Mouse (Mus musculus) embryonic facial prominence, embryonic 15.5 days (tissue): ENCODE data around the gene Olfr1420. TPM values are rescaled to one million over a fixed set of nuclear protein-coding genes. Genes with fewer than 3 reads are reported as not detected.
A peak's percentile ranks its signal among the peaks of the same experiment; 100 is the strongest.
"Not testable (repeated sequence)": the region's sequence is repeated elsewhere in the genome, so short reads cannot be mapped to it uniquely, and the experiment has no call there.

Source experiments
- ATAC-seq: fragments of 200-750 bp; cut with Nextera tagmentation; 2 replicates; pipeline ENCODE4 v1.8.0; 2017; ENCODE audit warnings: low read depth, moderate TSS enrichment; ENCODE audit not compliant: insufficient number of reproducible peaks, low FRiP score, low TSS enrichment
- H3K27ac ChIP-seq: fragments of 300-500 bp; sonication (generic); replicated peaks from 2 replicates; pipeline ENCODE4 v1.5.1; 2015; ENCODE audit warnings: mild to moderate bottlenecking, inconsistent platforms
- H3K27me3 ChIP-seq: fragments of 300-500 bp; sonication (generic); 2 replicates; pipeline ENCODE4 v1.6.1; 2015; ENCODE audit warnings: inconsistent platforms
- H3K36me3 ChIP-seq: fragments of 300-500 bp; sonication (generic); 2 replicates; pipeline ENCODE4 v1.6.1; 2015; ENCODE audit warnings: mild to moderate bottlenecking, inconsistent platforms
- H3K4me1 ChIP-seq: fragments of 300-500 bp; sonication (generic); 2 replicates; pipeline ENCODE4 v1.6.1; 2015; ENCODE audit warnings: inconsistent platforms
- H3K4me2 ChIP-seq: fragments of 300-500 bp; sonication (generic); replicated peaks from 2 replicates; pipeline ENCODE4 v1.6.1; 2015; ENCODE audit warnings: mild to moderate bottlenecking, inconsistent platforms
- H3K4me3 ChIP-seq: fragments of 300-500 bp; sonication (generic); replicated peaks from 2 replicates; pipeline ENCODE4 v1.5.1; 2015; ENCODE audit warnings: mild to moderate bottlenecking, inconsistent platforms
- H3K9ac ChIP-seq: fragments of 300-500 bp; sonication (generic); 2 replicates; pipeline ENCODE4 v1.6.1; 2015; ENCODE audit warnings: inconsistent platforms
- H3K9me3 ChIP-seq: fragments of 300-500 bp; sonication (generic); replicated peaks from 2 replicates; pipeline ENCODE4 v1.6.1; 2016; ENCODE audit warnings: inconsistent platforms
- WGBS: fragments of 180-500 bp; shearing (Covaris S2); methylation state at CpG from one replicate; pipeline ENCODE4 v1.1.7; 2015; 5-methylcytosine and 5-hydroxymethylcytosine counted together
- microRNA-seq: library from miRNA; unstranded; fragments of <30 nt; microRNA quantifications from one replicate; pipeline ENCODE4, GENCODE M21; 2016; ENCODE audit warnings: borderline number of aligned reads
- polyA plus RNA-seq: library from polyadenylated mRNA; unstranded; fragments of >200 nt; fragmentation: Nextera tagmentation; extraction: Ambion mirVana; gene quantifications from 2 replicates; pipeline ENCODE4 v1.2.1, GENCODE M21; 2015

Olfr1420 gene
- polyA plus RNA-seq, 1 experiment from 2014 or later: not detected

DNA sequence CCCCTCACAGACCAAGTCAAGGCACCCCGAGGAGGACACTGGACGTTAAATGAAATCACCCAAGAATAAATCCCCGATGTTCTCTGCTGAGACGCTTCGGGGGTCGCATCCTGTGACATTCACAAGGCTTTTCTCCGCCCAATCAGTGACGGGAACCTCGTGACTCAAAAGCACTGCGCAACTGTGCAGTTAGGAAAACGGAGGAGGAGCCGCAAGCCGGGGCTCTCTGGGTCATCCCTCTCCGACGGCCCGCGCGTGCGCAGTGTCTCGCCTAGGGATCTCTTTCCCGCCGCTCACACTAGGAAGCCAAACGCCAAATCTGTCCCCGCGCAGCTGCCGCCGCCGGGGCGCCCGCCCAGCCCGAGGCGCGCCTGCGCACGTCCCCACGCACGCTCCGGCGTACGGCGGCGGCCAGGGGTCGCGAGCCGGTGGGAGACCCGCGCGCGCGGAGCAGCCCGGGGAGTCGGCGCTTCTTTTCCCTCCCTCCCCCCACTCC is 25.7 kb downstream of the Olfr1420 start, which contains the start of gene Patl1:
Gene Patl1 (plus strand): TSS at position 363 of the 496 bp plus-strand sequence.
- WGBS: under 1% methylated on average over 53 of the region's 53 CpGs
- no peaks in the 10 kb centered on the region for H3K9me3 ChIP-seq

DNA sequence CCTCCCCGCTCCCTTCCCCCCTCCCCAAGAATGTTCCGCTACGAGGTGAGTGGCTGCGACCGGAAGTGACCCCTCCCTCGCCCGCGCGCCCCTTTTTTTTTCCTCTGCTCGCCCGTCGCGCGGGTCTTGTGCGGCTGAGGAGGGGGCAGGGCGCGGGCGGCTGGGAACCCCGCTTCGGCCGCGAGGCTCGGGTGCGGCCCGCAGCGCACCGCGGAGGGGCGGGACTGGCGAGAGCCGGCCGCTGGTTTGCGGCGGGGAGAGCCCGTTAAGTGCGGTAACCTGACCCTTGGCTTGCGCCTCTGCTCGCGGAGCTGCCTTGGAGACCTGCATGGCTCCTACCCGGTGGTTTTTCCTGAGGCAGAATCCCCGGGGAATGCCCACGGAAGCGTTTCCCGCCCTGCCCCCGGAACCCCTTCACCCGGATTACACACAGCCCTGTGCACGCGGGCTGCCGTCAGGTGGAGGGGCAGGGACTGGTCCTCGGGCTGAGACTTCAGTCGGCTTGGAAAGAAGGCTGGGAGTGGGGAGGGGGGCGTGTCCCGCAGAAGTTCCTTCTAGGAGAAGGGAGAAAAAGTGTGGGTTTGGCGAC is 26.3 kb downstream of the Olfr1420 start:
- H3K9ac ChIP-seq: peak overlapping the region; percentile 94
- H3K4me2 ChIP-seq: peak overlapping the region; percentile 68
- H3K27me3 ChIP-seq: no peaks in the 10 kb centered on the region
- WGBS: 1% methylated on average over 53 of the region's 54 CpGs
- ATAC-seq: peak; percentile 58
- H3K4me1 ChIP-seq: peaks cover 16% of the 10 kb centered on the region
- H3K4me3 ChIP-seq: peak overlapping the region; percentile 94
- peaks cover 10% of the 10 kb centered on the region; the same call in 1 of the 2 replicates for H3K36me3 ChIP-seq
- peak overlapping the region; percentile 91 for H3K27ac ChIP-seq
- H3K9me3 ChIP-seq: no peaks in the 10 kb centered on the region

More for the DNA sequence above, 25.7 kb downstream of the Olfr1420 start, which contains the start of gene Patl1:
- H3K27me3 ChIP-seq: no peaks in the 10 kb centered on the region
- H3K4me3 ChIP-seq: peak within 1 kb of the TSS; percentile 94
- ATAC-seq: peak; percentile 95
- H3K27ac ChIP-seq: peak within 1 kb of the TSS; percentile 91
- peak within 1 kb of the TSS; percentile 75 for H3K4me2 ChIP-seq
- peaks cover 16% of the 10 kb centered on the region for H3K4me1 ChIP-seq
- peak within 1 kb of the TSS; percentile 94 for H3K9ac ChIP-seq
- H3K36me3 ChIP-seq: peaks cover 10% of the 10 kb centered on the region; the same call in 1 of the 2 replicates

DNA sequence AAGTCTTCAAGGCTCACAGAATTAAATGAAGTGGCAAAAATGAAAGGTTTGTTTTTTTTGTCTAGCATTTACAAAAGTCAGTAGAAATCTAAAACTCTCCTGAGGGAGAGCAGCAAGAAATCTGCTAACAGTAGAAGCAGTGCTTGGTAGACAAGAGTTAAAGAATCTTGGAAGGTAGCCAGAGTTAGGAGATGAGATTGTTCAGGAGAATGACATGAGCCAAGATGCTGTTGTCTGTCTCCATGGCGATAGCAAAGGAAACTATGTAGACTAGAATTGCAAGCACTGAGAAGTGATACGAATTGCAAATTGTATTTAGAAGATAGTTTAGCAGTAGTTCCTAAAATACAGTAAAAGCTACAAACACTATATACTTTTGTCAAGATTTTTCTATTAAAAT is 29.4 kb downstream of the Olfr1420 start:
- no peak overlapping the region for H3K4me3 ChIP-seq
- 35% methylated on average over 2 of the region's 2 CpGs for WGBS
- no peak overlapping the region for H3K27ac ChIP-seq
- H3K27me3 ChIP-seq: no peaks in the 10 kb centered on the region
- H3K9me3 ChIP-seq: no peaks in the 10 kb centered on the region
- H3K9ac ChIP-seq: no peak overlapping the region
- no peak for ATAC-seq
- H3K4me1 ChIP-seq: peaks cover 16% of the 10 kb centered on the region
- peaks cover 18% of the 10 kb centered on the region for H3K36me3 ChIP-seq
- no peak overlapping the region for H3K4me2 ChIP-seq

DNA sequence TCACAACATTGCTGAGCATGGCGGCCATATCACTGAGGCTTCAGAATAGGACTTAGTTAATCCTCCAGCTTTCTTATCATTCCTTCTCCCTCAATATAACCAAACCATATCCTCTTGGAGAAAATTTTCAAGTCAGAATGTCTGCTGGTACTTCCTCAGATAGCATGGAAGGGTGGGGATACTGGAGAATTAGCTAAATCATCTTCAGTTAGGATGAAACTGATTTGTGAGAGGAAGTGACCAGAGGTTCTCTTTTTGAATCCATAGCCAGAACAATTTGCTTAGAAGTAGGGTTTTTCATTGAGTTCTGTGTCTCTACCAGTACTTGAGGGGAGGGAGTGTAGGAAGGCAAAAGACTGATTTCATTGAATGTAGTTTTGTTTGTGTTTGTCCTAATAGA is 35.7 kb downstream of the Olfr1420 start:
- Histone ChIP-seq H3K27ac (no peak overlapping the region), H3K4me2 (no peak overlapping the region), H3K9me3 (no peaks in the 10 kb centered on the region), H3K9ac (no peak overlapping the region), H3K27me3 (no peaks in the 10 kb centered on the region), H3K36me3 (peaks cover 45% of the 10 kb centered on the region), H3K4me3 (no peak overlapping the region), H3K4me1 (no peaks in the 10 kb centered on the region)
- ATAC-seq: no peak
- 86% methylated on average over 1 of the region's 1 CpGs for WGBS

DNA sequence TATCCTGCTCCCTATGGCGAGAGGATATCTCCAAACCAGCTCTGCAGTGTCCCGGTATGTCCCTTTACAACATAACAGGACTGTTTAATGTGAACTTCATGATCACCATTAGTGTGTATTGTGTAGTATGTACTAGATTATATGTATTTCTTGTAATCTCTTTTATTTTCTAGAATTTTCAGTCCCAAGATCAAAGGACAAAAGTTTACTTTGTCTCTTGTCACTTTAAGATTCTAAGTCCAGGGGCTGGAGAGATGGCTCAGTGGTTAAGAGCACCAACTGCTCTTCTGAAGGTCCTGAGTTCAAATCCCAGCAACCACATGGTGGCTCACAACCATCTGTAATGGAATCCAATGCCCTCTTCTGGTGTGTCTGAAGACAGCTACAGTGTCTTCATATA is 36.1 kb downstream of the Olfr1420 start:
- H3K4me3 ChIP-seq, H3K27ac ChIP-seq, H3K4me1 ChIP-seq, H3K4me2 ChIP-seq, H3K9me3 ChIP-seq, H3K9ac ChIP-seq, ATAC-seq, H3K27me3 ChIP-seq: not testable (repeated sequence)
- WGBS: 100% methylated on average over 2 of the region's 2 CpGs
- H3K36me3 ChIP-seq: peaks cover 47% of the 10 kb centered on the region

DNA sequence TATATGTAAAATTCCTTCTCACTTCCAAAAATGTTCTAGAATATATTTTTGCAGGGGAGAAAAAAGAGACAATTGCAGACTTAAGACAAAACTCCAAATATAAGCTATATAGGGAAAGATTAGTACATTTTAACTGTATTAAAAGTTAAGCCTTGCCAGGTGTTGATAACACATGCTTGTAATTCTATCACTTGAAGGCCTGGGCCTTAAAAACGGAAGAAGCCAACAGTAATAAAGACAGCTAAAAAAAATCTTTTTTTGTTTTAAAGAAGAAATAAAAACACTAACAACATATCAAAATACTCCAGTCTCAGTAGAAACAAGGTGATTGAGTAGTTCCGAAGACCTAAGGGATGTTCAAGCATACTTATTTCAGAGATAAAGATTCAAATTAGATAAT is 40.0 kb downstream of the Olfr1420 start:
- Histone ChIP-seq H3K36me3 (peaks cover 55% of the 10 kb centered on the region), H3K9ac (no peak overlapping the region), H3K9me3 (no peaks in the 10 kb centered on the region), H3K4me2 (no peak overlapping the region), H3K27me3 (no peaks in the 10 kb centered on the region), H3K4me3 (no peak overlapping the region), H3K4me1 (no peaks in the 10 kb centered on the region), H3K27ac (no peak overlapping the region)
- WGBS: 82% methylated on average over 2 of the region's 2 CpGs
- no peak for ATAC-seq

DNA sequence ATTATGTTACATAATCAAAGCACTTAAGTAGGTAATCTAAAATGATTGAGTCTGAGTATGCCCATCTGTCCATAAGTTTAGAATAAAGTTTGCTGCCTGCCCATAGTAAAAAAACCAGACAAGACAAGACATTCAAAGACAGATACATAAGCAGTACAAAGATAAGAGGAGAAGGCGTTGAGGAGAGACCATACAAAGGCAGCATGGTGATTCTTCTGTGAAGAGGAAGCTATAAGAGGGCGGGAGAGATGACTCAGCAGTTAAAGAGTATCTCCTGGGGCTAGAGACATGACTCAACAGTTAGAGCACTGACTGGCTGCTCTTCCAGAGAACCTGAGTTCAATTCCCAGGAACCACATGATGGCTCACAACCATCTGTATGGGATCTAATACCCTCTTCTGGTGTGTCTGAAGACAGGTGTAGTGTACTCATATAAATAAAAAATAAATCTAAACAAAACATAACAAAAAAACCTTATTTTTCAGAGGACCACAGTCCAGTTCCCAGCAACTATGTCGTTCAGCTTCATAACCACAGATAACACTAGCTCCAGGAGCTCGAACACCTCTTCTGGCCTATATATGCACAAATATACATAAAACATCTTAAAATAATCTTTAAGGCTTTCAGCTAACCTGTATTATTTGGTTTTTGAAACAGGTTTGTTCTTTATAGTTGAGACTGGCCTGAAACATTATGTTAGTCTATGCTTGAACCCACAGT is 41.8 kb downstream of the Olfr1420 start:
- Histone ChIP-seq H3K4me2 (no peak overlapping the region), H3K4me3 (no peak overlapping the region), H3K9ac (no peak overlapping the region), H3K36me3 (peaks cover 61% of the 10 kb centered on the region), H3K9me3 (no peaks in the 10 kb centered on the region), H3K27ac (no peak overlapping the region), H3K27me3 (no peaks in the 10 kb centered on the region), H3K4me1 (no peaks in the 10 kb centered on the region)
- WGBS: 93% methylated on average over 4 of the region's 4 CpGs
- ATAC-seq: no peak

DNA sequence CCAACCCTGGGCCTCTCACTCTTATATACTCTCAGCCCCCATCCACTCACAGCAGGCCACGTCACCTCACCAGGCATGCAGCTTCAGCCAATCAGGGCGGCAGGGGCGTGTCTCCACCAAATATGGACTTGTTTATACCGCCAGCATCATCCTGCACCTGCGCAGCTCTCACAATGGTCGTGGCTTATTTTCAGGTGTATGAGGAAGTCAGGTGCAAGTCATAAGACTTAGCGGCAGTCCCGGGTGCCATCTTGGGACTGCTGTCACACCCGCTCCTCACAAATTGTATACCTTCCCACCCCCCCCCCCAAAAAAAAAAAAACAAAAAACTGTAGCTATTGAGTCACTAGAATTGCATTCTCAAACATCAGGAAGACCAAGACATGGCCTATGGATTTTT is 60.1 kb downstream of the Olfr1420 start:
- not testable (repeated sequence) for ATAC-seq, H3K9me3 ChIP-seq, H3K27me3 ChIP-seq, H3K4me3 ChIP-seq, H3K9ac ChIP-seq, H3K27ac ChIP-seq, H3K4me2 ChIP-seq, H3K4me1 ChIP-seq
- H3K36me3 ChIP-seq: peaks cover 35% of the 10 kb centered on the region
- 95% methylated on average over 9 of the region's 9 CpGs for WGBS

Small RNAs within 50 kb of the gene (microRNA-seq; reads per million reads assigned to microRNA genes)
- 4.5 reads per million, percentile 19 among the genes with 10 or more reads in this experiment for gene Mir6994

Other genes starting within 250 kb of the Olfr1420 start
- 0.24 TPM in 1 of 2 replicates, not detected in the other for gene Ms4a3, start 245.7 kb upstream of the Olfr1420 start, polyA plus RNA-seq
- not detected in 2 replicates for gene Oosp2, start 226.0 kb upstream of the Olfr1420 start, polyA plus RNA-seq
- gene Oosp1, start 195.4 kb upstream of the Olfr1420 start, polyA plus RNA-seq: not detected in 2 replicates
- gene Oosp3, start 189.5 kb upstream of the Olfr1420 start, polyA plus RNA-seq: not detected in 2 replicates
- not detected in 2 replicates for gene Gif, start 139.0 kb upstream of the Olfr1420 start, polyA plus RNA-seq
- gene Mrpl16, start 116.2 kb upstream of the Olfr1420 start, polyA plus RNA-seq: 40.5 and 44.1 TPM in 2 replicates
- 10.4 and 10.7 TPM in 2 replicates for gene Stx3, start 67.2 kb upstream of the Olfr1420 start, polyA plus RNA-seq
- gene Olfr1417, start 47.3 kb upstream of the Olfr1420 start, polyA plus RNA-seq: not detected in 2 replicates
- not detected in 2 replicates for gene Olfr1418, start 25.5 kb upstream of the Olfr1420 start, polyA plus RNA-seq
- gene Olfr1419, start 11.5 kb upstream of the Olfr1420 start, polyA plus RNA-seq: not detected in 2 replicates
- 17.1 and 17.7 TPM in 2 replicates for gene Patl1, start 25.8 kb downstream of the Olfr1420 start, polyA plus RNA-seq
- gene Osbp, start 79.4 kb downstream of the Olfr1420 start, polyA plus RNA-seq: 4.5 and 5.4 TPM in 2 replicates
- 0.04 TPM in 1 of 2 replicates, not detected in the other for gene Olfr1423, start 154.8 kb downstream of the Olfr1420 start, polyA plus RNA-seq
- not detected in 2 replicates for gene Olfr1424, start 176.1 kb downstream of the Olfr1420 start, polyA plus RNA-seq
- not detected in 2 replicates for gene Olfr1425, start 191.2 kb downstream of the Olfr1420 start, polyA plus RNA-seq
- not detected in 2 replicates for gene Olfr1426, start 205.4 kb downstream of the Olfr1420 start, polyA plus RNA-seq
- gene Olfr1427, start 216.8 kb downstream of the Olfr1420 start, polyA plus RNA-seq: 0.09 TPM in 1 of 2 replicates, not detected in the other
- gene Olfr1428, start 229.3 kb downstream of the Olfr1420 start, polyA plus RNA-seq: not detected in 2 replicates
- not detected in 2 replicates for gene Olfr76, start 236.6 kb downstream of the Olfr1420 start, polyA plus RNA-seq